Mouse (Mus musculus) embryonic fibroblast, embryonic 13.5 days (primary cell): ENCODE data around the gene Tes3-ps. TPM values are rescaled to one million over a fixed set of nuclear protein-coding genes. Genes with fewer than 3 reads are reported as not detected.

Experiments
- H3K27ac ChIP-seq: 2 replicates; pipeline ENCODE4 v1.5.1; 2012; ENCODE audit warnings: low read length, control low read depth, inconsistent platforms; ENCODE audit not compliant: insufficient read depth
- H3K4me1 ChIP-seq: 2 replicates; pipeline ENCODE4 v1.6.1; 2011; ENCODE audit warnings: low read length; ENCODE audit not compliant: control insufficient read depth, insufficient read depth
- H3K4me3 ChIP-seq: 2 replicates; pipeline ENCODE4 v1.5.1; 2011; ENCODE audit warnings: mild to moderate bottlenecking, control low read depth, low read length; ENCODE audit not compliant: insufficient read depth
- CTCF ChIP-seq: IDR thresholded peaks from 2 replicates; pipeline ENCODE4 v1.5.1; 2011; ENCODE audit warnings: mild to moderate bottlenecking, control low read depth, low read length, moderate library complexity, borderline replicate concordance; ENCODE audit not compliant: insufficient read depth
- POLR2A ChIP-seq: IDR thresholded peaks from 2 replicates; pipeline ENCODE4 v1.6.1; 2011; ENCODE audit warnings: low read depth, mild to moderate bottlenecking, control low read depth, low read length, moderate library complexity
- polyA plus RNA-seq: library from polyadenylated mRNA; stranded (reverse); fragments of >200 nt; gene quantifications from 2 replicates; pipeline ENCODE4 v1.2.4, GENCODE M21; 2011; ENCODE audit warnings: low read depth; ENCODE audit not compliant: missing spikeins, insufficient read length

The Tes3-ps gene
- 2.9 and 4.2 TPM in 2 replicates for polyA plus RNA-seq

GRCm38 (mm10) chr13:49492376-49493368, at the start of gene Tes3-ps:
Tes3-ps (plus strand) TSS chr13:49493318.
- no peak within 1 kb of the TSS for H3K4me3 ChIP-seq
- peak within 1 kb of the TSS; percentile 93 for H3K27ac ChIP-seq
- no peak for TF ChIP-seq CTCF
- no peak; the same call in 1 of the 2 replicates for TF ChIP-seq POLR2A
- peaks cover 9% of the 10 kb centered on the region for H3K4me1 ChIP-seq

DNA sequence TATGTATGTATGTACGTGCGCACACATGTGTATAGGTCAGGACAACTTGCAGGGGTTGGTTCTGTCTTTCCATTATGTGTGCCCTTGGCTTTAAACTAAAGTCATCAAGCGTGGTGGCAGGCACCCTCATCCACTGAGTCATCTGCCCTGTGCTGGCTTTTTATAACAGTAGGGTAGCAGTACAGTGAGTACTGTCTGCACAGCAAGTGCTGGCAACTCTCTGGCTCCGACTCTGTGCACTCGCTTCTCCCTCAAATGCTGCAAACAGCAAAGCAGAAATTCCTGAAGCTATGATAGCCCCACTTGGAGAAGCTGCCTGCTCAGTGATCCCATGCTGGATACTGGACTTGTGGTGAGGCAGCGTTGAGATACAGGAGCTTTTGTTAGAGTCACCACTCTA, 48.7 kb upstream of the Tes3-ps start:
- Histone ChIP-seq H3K27ac (no peak overlapping the region), H3K4me3 (no peak overlapping the region), H3K4me1 (no peaks in the 10 kb centered on the region)
- no peak for TF ChIP-seq POLR2A
- TF ChIP-seq CTCF: no peak

DNA sequence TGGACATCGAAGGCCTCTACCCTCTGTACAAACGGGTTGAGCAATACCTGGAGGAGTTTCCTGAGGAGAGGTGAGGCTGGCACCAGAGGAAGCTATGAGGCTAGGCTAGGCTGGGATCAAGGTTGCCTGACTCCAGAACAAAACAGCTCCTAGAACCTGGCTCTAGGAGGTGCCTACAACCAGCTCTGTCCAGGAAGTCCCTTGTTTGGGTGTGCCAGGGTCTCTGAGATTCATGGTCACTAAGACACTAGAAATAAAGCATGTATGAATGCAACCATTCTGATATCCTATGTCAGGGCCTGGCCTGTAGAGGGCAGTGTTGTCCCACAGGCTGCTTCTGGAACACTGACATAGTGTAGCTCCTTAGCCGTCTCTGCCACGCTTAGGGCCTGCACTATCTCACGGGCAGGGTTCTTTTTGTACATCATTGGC, 43.8 kb upstream of the Tes3-ps start:
- TF ChIP-seq POLR2A (no peak), CTCF (peak; percentile 95)
- Histone ChIP-seq H3K27ac (no peak overlapping the region), H3K4me3 (no peak overlapping the region), H3K4me1 (no peaks in the 10 kb centered on the region)

- peaks cover 5% of the 10 kb centered on the region for H3K4me1 ChIP-seq
- no peak overlapping the region for H3K4me3 ChIP-seq
- TF ChIP-seq POLR2A: no peak
- TF ChIP-seq CTCF: no peak
- H3K27ac ChIP-seq: peak overlapping the region; percentile 36; the same call in 1 of the 2 replicates
These were observed 32.8 kb upstream of the Tes3-ps start for GRCm38 (mm10) chr13:49460276-49460675.

DNA sequence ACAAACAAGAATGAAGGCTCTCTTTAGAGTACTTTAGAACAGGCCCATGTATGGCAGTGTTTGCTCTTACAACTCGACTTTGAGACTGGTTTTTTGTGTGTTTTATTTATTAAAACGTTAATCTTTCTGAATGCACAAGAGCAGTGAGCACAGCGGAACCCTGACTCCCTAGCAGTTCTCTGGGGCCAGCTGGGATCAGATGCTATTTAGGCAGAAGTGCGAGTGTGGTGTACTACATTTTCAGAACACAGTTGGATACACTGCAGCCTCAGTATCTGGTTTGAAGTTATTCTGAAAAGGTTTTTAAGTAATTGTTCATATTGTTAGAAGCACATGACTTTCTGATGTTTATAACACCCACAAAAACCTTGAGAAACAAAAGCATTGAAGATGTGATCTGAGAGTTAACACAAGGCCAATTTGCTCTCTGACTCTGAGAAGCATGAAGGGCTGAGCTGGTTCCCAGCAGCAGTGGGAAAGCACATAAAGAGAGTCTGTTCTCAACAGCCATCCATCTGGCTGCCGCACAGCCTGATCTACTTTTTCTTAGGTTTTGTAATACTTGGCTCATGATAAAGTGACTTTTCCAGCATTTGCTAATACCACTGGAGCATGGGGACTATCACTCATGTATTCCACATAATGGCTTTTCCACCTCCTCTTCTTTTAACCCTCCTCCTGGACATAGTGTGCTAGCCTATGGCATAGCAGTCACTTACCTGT, 32.3 kb upstream of the Tes3-ps start:
- TF ChIP-seq CTCF (no peak), POLR2A (no peak)
- Histone ChIP-seq H3K4me3 (no peak overlapping the region), H3K4me1 (peaks cover 5% of the 10 kb centered on the region), H3K27ac (peak overlapping the region; percentile 36; the same call in 1 of the 2 replicates)

DNA sequence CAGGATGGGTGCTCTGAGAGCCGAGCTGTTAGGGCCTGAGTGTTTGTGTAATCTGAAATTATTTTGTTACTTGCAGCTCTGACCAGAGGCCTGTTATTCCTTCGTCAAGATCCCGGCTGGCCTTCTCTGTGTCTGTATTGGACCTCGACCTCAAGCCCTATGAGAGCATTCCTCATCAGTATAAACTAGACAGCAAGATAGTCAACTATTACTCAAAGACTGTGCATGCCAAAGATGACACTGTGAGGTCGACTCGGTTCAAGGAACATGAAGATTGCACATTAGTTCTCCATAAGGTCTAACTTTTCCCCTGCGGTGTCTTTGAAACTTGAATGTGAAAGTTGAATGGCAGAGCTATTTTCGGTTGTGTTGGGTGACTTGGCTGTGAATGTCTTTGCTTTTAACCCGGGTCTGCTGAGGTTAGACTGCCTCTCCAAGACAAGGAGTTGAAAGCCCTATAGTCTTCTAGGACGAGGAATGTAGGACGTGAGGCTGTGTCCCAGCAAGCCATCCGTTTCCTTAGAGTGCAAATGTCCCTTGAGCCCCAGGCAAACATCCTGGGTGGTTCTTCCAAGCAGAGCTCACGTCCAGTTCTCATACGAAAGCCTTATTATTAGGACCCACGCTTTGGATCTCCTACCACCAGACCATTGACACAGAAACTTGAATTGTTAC, 31.5 kb upstream of the Tes3-ps start:
- no peak overlapping the region for H3K27ac ChIP-seq

DNA sequence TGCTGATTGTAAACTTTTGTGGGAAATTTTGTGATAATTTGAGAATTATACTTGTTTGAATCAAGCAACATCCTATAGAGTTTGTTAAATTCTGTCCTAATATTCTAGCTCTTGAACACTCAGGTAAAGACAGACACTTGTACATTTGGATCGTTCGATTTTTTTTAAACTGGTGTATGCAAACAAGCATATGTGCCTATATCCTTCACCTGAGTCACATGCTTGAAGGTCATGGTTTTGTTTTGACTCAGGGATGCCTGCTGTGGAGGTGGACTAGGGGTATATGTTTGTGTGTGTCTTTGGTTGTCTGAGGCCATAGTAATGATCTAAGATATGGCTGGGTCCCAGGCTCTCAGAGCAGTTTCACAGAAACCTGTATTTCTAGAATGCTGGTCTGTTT, 30.2 kb upstream of the Tes3-ps start:
- Histone ChIP-seq H3K4me3 (no peak overlapping the region), H3K27ac (no peak overlapping the region), H3K4me1 (peaks cover 8% of the 10 kb centered on the region)
- no peak for TF ChIP-seq POLR2A
- TF ChIP-seq CTCF: no peak

More for the DNA sequence above, 31.5 kb upstream of the Tes3-ps start:
- no peak for TF ChIP-seq CTCF
- TF ChIP-seq POLR2A: no peak
- Histone ChIP-seq H3K4me1 (peaks cover 5% of the 10 kb centered on the region), H3K4me3 (no peak overlapping the region)

DNA sequence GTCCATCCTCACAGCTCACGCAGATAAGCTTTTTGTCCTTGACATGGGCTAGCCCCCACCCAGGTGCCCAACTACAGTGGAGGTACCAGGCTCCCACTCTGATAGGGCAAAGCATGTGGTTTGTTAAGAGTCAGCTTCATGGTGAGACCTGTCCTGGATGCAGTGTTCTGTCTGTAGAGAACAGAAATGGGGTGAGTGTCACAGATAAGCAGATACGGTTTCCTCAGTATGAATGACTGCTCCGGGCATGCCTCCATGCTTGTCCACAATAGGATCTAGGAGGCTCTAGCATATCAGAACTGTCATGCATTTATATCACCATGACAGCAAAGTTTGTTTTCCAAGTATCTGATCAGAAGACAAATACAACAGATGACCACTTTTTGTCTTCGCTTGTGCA, 27.2 kb upstream of the Tes3-ps start:
- H3K27ac ChIP-seq: peak overlapping the region; percentile 85
- no peak for TF ChIP-seq CTCF
- TF ChIP-seq POLR2A: no peak
- peaks cover 3% of the 10 kb centered on the region for H3K4me1 ChIP-seq
- no peak overlapping the region for H3K4me3 ChIP-seq

GRCm38 (mm10) chr13:49466393-49467075, 26.6 kb upstream of the Tes3-ps start:
- H3K27ac ChIP-seq: peak overlapping the region; percentile 85
- TF ChIP-seq CTCF (no peak), POLR2A (0 out of 2 replicates have a peak, but pooled peaks have one; percentile 38)

More at GRCm38 (mm10) chr13:49466393-49467075, 26.6 kb upstream of the Tes3-ps start:
- H3K4me1 ChIP-seq: peaks cover 3% of the 10 kb centered on the region
- no peak overlapping the region for H3K4me3 ChIP-seq
